Mouse (Mus musculus): Measurements from ENCODE around the gene Muc1.

Muc1 gene

DNA sequence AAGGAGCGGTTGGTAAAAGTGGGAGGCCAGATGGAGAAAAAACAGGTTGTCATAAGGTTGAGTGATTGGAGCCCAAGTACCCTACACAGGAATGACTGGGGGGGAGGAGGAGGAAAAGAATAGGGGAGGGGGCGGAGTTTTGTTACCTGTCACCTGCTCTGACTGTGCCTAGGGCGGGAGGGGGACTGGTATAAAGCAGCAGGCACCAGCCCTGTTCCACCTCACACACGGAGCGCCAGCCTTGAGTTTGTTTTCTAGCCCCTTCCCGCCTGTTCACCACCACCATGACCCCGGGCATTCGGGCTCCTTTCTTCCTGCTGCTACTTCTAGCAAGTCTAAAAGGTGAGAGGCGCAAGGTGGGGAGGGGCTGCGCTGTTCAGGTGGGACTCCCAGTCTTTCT, at the start of gene Muc1:
Gene Muc1, plus strand, starts transcription at position 222 of the 400 bp plus-strand sequence.
- DNase-seq = no peak

DNA sequence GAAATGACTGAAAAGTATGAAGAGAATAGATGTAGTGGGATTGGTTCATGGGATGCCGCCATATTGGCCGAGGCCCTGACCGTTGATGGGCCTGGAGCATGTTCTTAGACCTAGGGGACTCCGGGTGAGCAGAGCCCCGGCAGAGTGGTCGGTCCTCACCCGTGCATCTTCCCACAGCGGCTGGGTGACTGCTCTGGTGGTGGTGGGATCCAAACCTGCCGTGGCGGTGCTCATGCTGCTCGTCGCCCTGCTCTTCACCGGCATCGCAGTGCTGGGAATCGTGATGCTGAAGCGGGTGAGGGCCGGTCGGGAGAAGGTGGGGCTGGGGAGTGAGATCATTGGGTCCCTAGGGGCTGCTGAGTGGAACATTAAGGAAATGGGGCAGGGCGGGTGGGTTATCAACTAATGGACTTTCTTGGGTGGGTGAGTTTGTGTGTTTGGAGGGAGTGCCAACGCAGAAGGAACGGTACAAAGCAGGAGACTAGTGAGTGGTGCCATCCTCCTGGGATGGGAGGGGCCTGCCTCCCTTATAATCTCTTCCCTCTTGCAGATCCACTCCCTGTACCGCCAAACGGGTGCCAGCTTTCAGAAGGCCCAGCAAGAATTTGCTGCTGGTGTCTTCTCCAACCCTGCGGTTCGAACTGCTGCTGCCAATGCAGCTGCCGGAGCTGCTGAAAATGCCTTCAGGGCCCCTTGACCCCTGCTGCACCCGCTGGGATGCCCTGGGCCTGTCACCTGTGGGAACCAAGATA, 46.9 kb upstream of the Muc1 start:
- no peak for DNase-seq

DNA sequence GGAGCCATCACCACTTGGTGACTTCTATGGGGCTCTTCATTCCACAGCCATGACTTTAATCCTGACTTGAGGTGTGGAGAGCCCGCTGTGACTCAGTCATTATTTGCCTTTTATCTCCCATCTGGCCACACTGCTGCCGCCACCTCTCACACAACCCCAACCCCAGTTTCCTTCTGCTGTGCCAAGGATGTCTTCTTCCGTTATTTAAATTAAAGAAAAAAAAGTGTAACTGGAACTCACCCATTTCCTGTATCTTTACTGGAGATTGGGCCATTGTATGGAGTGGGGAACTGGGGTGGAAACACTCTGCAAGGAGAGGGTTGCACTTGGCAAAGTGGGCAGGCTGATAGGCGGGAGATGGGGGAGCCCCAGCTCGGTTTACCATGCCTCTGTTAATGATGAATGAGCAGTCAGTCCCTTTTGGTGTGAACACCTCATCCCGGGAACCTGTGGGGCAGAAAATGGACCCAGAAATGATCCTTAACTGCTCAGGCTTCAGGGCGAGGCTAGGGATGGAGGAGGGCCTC, 46.3 kb upstream of the Muc1 start:
- no peak for DNase-seq

DNA sequence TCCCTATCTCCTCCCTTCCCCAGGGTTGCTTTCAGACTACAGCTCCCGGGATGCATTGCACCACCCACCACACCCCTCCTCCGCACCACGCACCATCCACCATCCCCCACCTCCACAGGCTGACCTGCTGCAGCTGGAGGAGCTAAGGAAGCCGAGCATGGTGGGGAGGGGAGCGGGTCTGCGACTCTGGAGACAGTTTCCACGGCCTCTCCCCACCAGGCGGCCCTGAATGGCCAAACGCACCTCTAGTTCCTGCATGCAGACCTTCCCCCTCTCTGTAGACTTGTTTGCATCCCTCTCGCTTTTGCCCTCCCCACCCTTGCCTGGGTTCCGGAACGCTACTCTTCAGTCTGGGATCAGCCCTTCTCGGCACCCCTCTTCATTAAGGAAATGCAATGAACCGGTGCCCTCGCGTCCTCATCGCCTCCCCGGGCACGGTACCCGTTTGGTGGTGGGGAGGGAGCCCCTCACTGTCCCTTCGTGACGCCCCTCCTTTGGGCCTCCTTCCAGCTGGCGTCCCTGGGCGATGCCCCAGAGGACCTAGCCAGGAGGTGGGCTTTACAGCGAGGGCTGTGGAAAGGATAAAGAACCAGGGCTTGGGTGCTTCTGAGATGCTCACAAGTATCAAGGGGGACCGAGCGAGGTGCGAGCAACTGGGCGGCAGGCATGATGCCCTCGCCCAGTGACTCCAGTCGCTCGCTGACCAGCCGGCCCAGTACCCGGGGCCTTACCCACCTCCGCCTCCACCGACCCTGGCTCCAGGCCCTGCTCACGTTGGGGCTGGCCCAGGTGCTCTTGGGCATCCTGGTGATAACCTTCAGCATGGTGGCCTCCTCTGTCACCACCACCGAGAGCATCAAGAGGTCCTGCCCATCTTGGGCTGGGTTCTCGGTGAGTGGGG, 45.5 kb upstream of the Muc1 start, which contains the start of gene Fam189b:
Gene Fam189b, plus strand, starts transcription at position 86 of the 901 bp plus-strand sequence.
- peak; percentile 92 for DNase-seq

DNA sequence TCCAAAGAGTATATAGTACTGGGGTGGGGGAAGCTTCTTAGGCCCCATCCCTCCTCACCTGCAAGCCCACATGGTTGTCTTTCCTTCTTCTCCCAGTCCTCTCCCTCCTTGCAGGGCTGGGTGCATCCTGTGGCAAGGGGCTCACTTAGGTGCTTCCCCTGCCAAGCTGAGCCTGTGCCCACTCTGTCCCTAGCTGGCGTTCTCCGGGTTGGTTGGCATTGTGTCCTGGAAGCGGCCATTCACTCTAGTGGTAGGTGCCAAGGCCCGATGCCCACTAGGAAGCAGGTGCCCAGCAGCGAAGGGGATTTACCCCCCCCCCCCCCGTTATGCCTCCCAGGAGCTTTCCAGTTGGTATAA, 44.9 kb upstream of the Muc1 start:
- no peak for DNase-seq

- DNase-seq = no peak
These were observed 41.7 kb upstream of the Muc1 start for GRCm38 (mm10) chr3:89187197-89187596.

DNA sequence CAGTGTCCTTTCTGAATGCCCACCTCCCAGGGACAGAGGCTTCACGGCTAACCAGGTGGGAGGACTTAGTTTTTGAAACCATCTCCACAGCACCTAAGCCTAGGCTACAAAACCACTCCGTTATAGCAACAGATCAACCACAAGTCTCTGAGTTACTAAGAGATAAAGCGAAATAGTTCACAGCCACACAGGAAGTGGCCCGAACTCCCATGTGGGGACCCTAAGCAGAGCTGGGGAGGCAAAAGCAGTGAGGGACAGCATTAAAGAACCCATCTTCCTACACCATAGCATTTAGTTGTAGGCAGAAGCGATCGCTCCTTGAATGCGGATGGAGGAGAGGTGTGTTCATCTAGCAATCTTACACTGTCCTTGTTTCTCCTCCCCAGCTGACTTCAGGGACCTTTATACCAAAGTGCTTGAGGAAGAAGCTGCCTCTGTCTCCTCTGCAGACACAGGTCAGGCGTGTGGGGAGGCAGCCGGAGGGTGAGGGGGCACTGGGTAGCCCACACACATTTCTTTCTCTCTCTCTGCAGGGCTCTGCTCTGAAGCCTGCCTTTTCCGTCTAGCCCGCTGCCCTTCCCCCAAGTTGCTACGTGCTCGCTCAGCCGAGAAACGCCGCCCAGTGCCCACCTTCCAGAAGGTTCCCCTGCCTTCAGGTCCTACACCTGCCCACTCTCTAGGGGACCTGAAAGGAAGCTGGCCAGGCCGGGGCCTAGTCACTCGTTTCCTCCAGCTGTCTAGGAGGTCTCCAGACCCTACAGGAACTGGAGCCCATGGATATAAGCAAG, 41.0 kb upstream of the Muc1 start:
- DNase-seq = no peak

DNA sequence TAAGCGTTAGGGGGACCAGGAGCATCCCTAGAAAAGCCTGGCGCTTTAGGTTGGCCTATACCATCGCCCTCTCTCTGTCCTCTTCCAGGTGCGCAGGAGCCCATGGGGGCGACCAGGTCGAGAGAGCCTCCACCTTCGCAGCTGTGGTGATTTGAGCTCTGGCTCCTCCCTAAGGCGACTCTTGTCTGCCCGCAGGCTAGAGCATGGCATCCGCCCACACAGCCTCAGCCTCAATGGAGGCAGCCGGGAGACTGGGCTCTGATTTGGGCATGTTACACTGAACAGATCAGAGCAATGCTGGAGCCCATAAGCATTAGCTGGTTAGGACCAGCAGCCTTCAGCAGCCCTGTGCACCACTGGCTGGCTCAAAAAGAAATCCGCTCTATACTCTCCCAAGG, 40.4 kb upstream of the Muc1 start:
- DNase-seq = no peak

- no peak for DNase-seq
These were observed 38.4 kb upstream of the Muc1 start for GRCm38 (mm10) chr3:89190436-89190835.

- no peak for DNase-seq
These were observed 35.5 kb upstream of the Muc1 start for GRCm38 (mm10) chr3:89193351-89193750.

DNA sequence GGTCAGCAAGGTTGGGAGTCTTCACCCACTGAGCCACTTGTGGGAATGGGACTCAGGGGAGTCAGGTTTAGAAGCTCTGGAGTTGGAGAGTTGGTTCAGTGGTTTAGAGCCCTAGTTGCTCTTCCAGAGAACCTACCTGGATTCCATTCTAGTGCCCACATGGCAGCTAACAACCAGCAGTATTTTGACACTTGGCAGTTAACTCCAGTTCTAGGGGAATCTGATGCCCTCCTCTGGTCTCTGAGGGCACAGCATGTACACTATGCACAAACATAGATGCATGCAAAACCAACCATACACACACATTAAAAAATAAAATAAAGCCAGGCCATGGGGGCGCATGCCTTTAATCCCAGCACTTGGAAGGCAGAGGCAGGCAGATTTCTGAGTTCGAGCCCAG, 35.0 kb upstream of the Muc1 start:
- peak; percentile 40 for DNase-seq

DNA sequence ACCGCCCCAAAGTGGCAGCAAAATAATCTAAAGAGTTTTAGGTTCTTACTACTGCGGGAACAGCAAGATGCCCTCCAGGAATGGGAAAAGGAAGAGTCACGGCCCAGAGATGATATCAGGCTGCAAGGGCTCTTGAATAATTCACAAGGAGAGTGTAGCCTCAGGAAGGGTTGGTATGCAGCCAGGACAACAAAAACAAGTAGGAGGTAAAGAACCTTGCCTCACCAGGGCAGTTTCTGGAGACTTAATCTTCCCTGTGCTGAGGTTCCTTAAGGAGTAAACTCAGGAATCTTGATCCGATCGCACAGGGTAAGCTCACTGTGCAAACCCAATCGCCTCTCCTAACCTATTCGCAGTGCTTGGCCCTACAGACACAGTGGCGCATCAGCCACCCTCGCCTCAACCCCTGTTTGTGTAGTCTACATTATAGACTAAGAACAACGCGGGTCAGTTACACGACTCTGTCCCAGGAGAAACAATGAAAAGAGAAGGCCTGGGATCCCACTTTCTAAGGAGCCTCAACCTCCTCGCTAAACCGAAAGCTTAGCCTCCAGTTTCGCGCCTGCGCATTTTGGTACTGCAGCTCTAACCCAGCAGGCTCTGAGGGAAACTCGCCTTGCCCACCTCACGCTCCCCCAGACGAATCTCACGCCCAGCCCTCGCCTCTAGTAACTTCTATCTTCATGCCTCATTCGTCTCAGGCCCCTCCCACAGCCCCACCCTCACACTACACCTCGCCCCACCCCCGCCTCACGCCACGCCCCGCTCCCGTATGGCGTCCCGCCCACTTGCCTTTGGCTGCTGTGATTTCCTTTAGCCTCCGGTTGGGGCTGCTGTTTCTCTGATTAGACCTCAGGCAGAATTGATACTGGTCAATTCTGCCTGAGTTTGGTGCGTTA, 32.6 kb upstream of the Muc1 start:
- DNase-seq = peak; percentile 95

- no peak for DNase-seq
These were observed 29.0 kb upstream of the Muc1 start for GRCm38 (mm10) chr3:89199839-89200238.

- peak; percentile 94 for DNase-seq
These were observed 26.4 kb upstream of the Muc1 start, which contains the start of gene Gba for GRCm38 (mm10) chr3:89202253-89203141. Gene Gba, plus strand, starts transcription at chr3:89202928.

DNA sequence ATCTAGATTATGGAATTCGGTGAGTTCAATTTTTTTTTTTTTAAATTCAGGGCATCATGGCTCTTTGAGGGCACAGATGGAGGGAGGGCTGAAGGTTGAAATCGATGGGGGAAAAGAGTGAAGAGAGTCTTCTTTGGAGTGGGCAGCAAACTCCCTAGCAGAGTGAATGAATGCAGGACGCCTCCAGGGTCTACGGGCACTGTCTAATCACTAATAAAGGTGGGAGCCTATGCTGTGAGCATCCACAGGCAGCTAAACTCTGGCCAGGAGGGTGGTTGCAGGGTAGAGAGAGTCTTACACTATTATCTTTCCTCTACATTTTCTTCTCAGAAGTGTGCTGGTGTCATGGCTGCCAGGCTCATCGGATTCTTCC, 25.7 kb upstream of the Muc1 start:
- no peak for DNase-seq

GRCm38 (mm10) chr3:89206079-89206478, 22.8 kb upstream of the Muc1 start:
- no peak for DNase-seq

DNA sequence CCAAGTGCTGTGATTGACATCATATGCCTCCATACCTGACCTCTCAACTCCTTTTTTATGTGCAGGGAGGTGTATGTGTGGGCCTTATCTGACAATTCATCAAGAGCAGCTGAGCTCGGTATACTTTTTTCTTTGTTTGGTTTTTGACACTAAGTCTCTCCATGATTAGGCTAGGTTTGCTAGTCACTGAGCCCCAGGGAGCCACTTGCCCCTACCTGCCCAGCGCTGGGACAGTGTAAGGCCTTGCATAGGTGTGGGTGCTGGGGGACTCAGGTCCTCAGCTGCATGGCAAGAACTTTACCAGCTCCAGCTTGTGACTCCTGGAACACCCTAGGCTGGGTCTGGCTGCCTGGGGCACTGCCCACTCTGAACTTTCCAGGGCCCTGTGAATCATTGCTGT, 22.2 kb upstream of the Muc1 start:
- DNase-seq = no peak

DNA sequence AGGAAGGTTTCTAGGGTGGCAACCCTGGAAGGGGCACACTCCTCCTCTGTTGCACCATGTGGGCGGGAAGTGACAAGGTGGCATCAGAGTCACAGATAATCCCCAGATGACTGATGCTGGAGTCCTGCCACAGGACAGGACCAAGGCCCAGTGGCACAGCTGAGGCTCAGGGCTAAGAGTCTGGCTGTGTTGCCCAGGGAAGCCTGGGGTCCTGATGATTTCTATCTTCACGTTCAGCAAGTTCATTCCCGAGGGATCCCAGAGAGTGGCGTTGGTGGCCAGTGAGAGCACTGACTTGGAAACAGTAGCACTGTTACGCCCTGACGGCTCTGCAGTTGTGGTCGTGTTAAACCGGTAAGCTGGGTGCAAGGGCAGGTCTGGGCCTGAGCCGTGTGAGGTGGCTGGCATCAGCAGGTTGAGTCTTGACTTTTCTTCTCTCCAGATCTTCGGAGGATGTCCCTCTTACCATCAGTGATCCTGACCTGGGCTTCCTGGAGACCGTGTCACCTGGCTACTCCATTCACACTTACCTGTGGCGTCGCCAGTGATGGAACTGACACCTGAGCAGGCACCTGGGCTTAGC, 20.7 kb upstream of the Muc1 start:
- DNase-seq = no peak

DNA sequence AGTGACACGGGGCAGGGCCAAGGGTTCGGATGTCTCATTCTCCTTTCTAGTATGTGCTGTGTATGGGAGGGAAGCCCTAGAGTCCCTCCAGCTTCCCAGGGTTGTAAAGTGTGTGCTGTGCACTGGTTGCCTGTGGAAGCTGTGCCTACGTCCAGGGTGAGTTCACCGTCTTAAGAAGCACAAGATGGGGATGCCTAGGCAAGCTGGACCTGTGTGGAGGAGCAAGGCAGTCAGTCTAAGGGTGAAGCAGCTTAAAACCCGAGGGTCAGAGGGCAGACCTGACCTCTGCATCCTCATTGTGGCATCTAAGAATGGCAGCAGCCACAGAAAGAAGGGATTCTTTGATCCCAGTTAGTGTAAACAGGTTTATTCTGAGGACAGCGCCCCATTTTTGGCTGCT, 20.1 kb upstream of the Muc1 start:
- DNase-seq = no peak

DNA sequence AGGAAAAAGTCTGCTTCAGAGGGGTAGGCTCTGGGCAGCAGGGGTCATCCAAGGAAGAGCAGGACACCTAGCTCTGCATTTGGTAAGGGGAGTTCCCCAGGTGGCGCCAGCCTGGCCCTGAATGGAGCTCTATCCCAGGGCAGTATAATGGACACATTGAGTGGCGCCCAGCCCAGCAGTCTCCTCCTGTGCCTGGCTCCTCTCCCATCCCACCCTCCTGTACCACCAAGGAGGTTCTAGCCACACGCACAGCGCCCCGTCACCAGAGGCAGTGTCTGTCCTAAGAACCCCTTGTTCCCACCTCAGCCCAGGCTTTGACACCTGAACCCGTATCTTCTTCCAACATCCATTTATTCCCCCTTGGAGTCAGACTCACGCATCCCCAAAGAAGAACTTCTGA, 19.1 kb upstream of the Muc1 start:
- DNase-seq = no peak

DNA sequence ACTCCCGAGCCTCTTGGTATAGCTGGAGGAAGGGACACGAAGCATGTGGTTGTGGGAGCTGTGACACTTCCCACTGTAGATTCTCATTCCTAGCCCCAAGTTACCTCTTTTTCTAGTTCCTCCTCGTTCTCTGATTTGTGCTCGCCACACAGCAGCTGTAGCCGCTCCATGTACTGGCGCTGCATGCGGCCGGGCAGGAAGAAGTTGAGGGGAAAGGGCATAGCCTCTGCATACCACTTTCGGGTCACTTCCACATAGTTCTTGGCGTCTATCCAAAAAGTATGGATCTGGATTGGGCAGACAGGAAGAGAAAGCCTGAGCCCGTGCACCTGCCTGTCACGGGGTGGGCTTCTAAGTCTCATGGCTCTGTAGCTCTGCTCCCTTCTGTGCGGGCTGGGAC, 18.7 kb upstream of the Muc1 start:
- DNase-seq = no peak

Data from retina, postnatal 1 day (tissue).